Mouse (Mus musculus) CH12.LX (cell line): Measurements from ENCODE around the gene Runx2. TPM values are rescaled to one million over a fixed set of nuclear protein-coding genes. Genes with fewer than 3 reads are reported as not detected.

Experiments
- DNase-seq: peaks from one replicate; pipeline ENCODE4 v3.0.0-alpha.2; 2013; ENCODE audit errors: extremely low read depth
- H3K27ac ChIP-seq: 2 replicates; pipeline ENCODE4 v1.5.1; 2012; ENCODE audit warnings: low read depth, mild to moderate bottlenecking, control low read depth, moderate library complexity; ENCODE audit not compliant: insufficient read depth
- H3K27me3 ChIP-seq: replicated peaks from 2 replicates; pipeline ENCODE3; 2012; ENCODE audit warnings: inconsistent platforms
- H3K36me3 ChIP-seq, 2 experiments: replicated peaks in 1 of 2; 2 replicates each; pipeline versions ENCODE3 to v1.6.1; 2012; ENCODE audit warnings: inconsistent platforms in 1 of 2, low read length in 1 of 2, mild to moderate bottlenecking in 1 of 2, mixed read lengths in 1 of 2, moderate library complexity in 1 of 2; ENCODE audit not compliant: control insufficient read depth in 1 of 2, insufficient read depth in 1 of 2
- H3K4me1 ChIP-seq, 2 experiments: 2 replicates each; pipeline ENCODE4 v1.6.1; 2012; ENCODE audit warnings: inconsistent platforms in 1 of 2, moderate library complexity in 1 of 2; ENCODE audit not compliant: insufficient read depth in 2 of 2, control insufficient read depth in 1 of 2
- H3K4me2 ChIP-seq: 2 replicates; pipeline ENCODE4 v1.6.1; 2012; ENCODE audit warnings: low read depth, mild to moderate bottlenecking, control low read depth; ENCODE audit not compliant: poor library complexity, insufficient read depth, severe bottlenecking
- H3K4me3 ChIP-seq, 3 experiments: fragments of 150-350 bp in 1 of 3; sonication (generic) in 1 of 3; replicated peaks in 1 of 3; 2 replicates each; pipeline versions ENCODE3 to v1.5.1; 2011 to 2012; ENCODE audit warnings: low read depth in 2 of 3, low read length in 2 of 3, mild to moderate bottlenecking in 2 of 3, moderate library complexity in 2 of 3, control low read depth in 1 of 3, improper control_type of control experiment in 1 of 3, inconsistent platforms in 1 of 3, mixed read lengths in 1 of 3; ENCODE audit not compliant: poor library complexity in 1 of 3
- H3K79me2 ChIP-seq: replicated peaks from 2 replicates; pipeline ENCODE4 v1.6.1; 2012; ENCODE audit warnings: mild to moderate bottlenecking, moderate library complexity; ENCODE audit not compliant: control insufficient read depth, poor library complexity, insufficient read depth, severe bottlenecking; ENCODE audit errors: extremely low read depth
- H3K9ac ChIP-seq: 2 replicates; pipeline ENCODE4 v1.6.1; 2012; ENCODE audit warnings: low read depth, mild to moderate bottlenecking, control low read depth, moderate library complexity; ENCODE audit not compliant: insufficient read depth
- H3K9me3 ChIP-seq: replicated peaks from 2 replicates; pipeline ENCODE3; 2012; ENCODE audit warnings: low read length, inconsistent platforms, mixed read lengths
- CHD2 ChIP-seq: IDR thresholded peaks from 2 replicates; pipeline ENCODE4 v1.6.1; 2011; ENCODE audit warnings: low read length, improper control_type of control experiment
- CTCF ChIP-seq, 2 experiments: IDR thresholded peaks in 1 of 2; conservative IDR thresholded peaks in 1 of 2; 2 replicates each; pipeline ENCODE4 v1.5.1; 2011 to 2012; ENCODE audit warnings: low read depth in 2 of 2, low read length in 2 of 2, improper control_type of control experiment in 1 of 2, inconsistent platforms in 1 of 2, mild to moderate bottlenecking in 1 of 2, moderate library complexity in 1 of 2
- ELF1 ChIP-seq: IDR thresholded peaks from 2 replicates; pipeline ENCODE4 v1.6.1; 2014; ENCODE audit warnings: low read depth, mild to moderate bottlenecking, inconsistent platforms, low read length, improper control_type of control experiment
- EP300 ChIP-seq: IDR thresholded peaks from 2 replicates; pipeline ENCODE4 v1.6.1; 2011; ENCODE audit warnings: low read length, improper control_type of control experiment
- ETS1 ChIP-seq: conservative IDR thresholded peaks from 2 replicates; pipeline ENCODE4 v1.6.1; 2012; ENCODE audit warnings: low read depth, mild to moderate bottlenecking, inconsistent platforms, low read length, improper control_type of control experiment, moderate library complexity
- JUN ChIP-seq: IDR thresholded peaks from 2 replicates; pipeline ENCODE4 v1.6.1; 2011; ENCODE audit warnings: low read depth, mild to moderate bottlenecking, low read length, improper control_type of control experiment, moderate library complexity; ENCODE audit not compliant: insufficient read depth
- MAFK ChIP-seq: IDR thresholded peaks from 2 replicates; pipeline ENCODE4 v1.6.1; 2011; ENCODE audit warnings: low read length, improper control_type of control experiment; ENCODE audit not compliant: insufficient replicate concordance
- MXI1 ChIP-seq: IDR thresholded peaks from 2 replicates; pipeline ENCODE4 v1.6.1; 2011; ENCODE audit warnings: mild to moderate bottlenecking, low read depth, low read length, improper control_type of control experiment
- PAX5 ChIP-seq: IDR thresholded peaks from 2 replicates; pipeline ENCODE4 v1.6.1; 2012; ENCODE audit warnings: low read length, inconsistent platforms, mixed read lengths
- POLR2AphosphoS2 ChIP-seq: IDR thresholded peaks from 2 replicates; pipeline ENCODE4 v1.6.1; 2011; ENCODE audit warnings: low read depth, low read length, improper control_type of control experiment
- RAD21 ChIP-seq: IDR thresholded peaks from 2 replicates; pipeline ENCODE4 v1.6.1; 2011; ENCODE audit warnings: low read depth, mild to moderate bottlenecking, low read length, improper control_type of control experiment, moderate library complexity
- TCF12 ChIP-seq: IDR thresholded peaks from 2 replicates; pipeline ENCODE4 v1.6.1; 2014; ENCODE audit warnings: low read depth, mild to moderate bottlenecking, inconsistent platforms, low read length, improper control_type of control experiment
- ZC3H11A ChIP-seq: IDR thresholded peaks from 2 replicates; pipeline ENCODE4 v1.6.1; 2012; ENCODE audit warnings: low read depth, mild to moderate bottlenecking, inconsistent platforms, low read length, improper control_type of control experiment
- ZKSCAN1 ChIP-seq: IDR thresholded peaks from 2 replicates; pipeline ENCODE4 v1.6.1; 2012; ENCODE audit warnings: low read depth, inconsistent platforms, low read length, improper control_type of control experiment, borderline replicate concordance
- ZMIZ1 ChIP-seq: IDR thresholded peaks from 2 replicates; pipeline ENCODE4 v1.6.1; 2012; ENCODE audit warnings: low read depth, mild to moderate bottlenecking, inconsistent platforms, low read length, improper control_type of control experiment
- ZNF384 ChIP-seq: IDR thresholded peaks from 2 replicates; pipeline ENCODE4 v1.6.1; 2012; ENCODE audit warnings: low read depth, low read length, improper control_type of control experiment, inconsistent platforms
- dilution Hi-C: fragments of 300-500 bp; cut with MboI; formaldehyde crosslinking; loops from 2 replicates; pipeline ENCODE4 v1.14.3; 2020; ENCODE audit warnings: low sequenced_read_pairs; ENCODE audit not compliant: extremely low pct_unique_long_range_greater_than_20kb, extremely low pct_ligation_motif_present
- in situ Hi-C: fragments of 300-500 bp; cut with MboI; formaldehyde crosslinking; loops from 3 replicates; pipeline ENCODE4 v1.14.3; 2019; ENCODE audit warnings: low sequenced_read_pairs, low pct_ligation_motif_present, low pct_unique_long_range_greater_than_20kb, mixed read lengths
- polyA plus RNA-seq: library from polyadenylated mRNA; unstranded; fragments of >175 nt; gene quantifications from 2 replicates; pipeline ENCODE4 v1.2.1, GENCODE M21; 2012; ENCODE audit warnings: low read depth; ENCODE audit not compliant: insufficient read length
- total RNA-seq, 2 experiments: library from RNA; depleted of rRNA; stranded (reverse); fragments of 300-350 nt in 1 of 2; fragments of >200 nt in 1 of 2; gene quantifications; 2 replicates each; pipeline ENCODE4 v1.2.3; 2012 to 2014

The Runx2 gene
- total and polyA plus RNA-seq, 3 experiments, result 0.70 to 1.4 (median 1.1) TPM

DNA sequence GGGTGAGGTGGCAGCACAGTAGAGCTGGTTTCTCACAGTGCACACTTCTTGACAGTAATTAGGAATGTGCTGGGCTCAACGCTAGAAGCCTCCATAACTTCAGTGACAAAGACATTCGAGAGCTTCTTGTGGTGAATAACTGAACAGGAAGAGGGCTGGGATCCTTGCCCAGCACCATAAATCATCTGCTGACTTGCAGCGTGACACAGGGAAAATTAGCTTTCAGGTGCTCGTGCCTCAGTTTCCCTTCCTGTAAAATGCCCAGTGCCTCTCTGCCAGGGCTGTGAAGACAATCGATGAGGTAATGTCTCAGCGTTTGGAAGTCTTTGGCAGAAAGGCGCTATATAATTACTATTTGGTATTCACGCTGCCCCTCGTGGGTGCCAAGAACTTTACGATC is 108.1 kb downstream of the Runx2 start:
- in situ Hi-C loops (no loop called here), dilution Hi-C loops (no loop called here)
- TF ChIP-seq MXI1 (no peak), CHD2 (no peak), ZC3H11A (no peak), ZMIZ1 (no peak), ZKSCAN1 (no peak)
- Histone ChIP-seq H3K4me2 (no peak overlapping the region), H3K79me2 (no peaks in the 10 kb centered on the region), H3K4me3 (no peak overlapping the region), H3K27me3 (no peaks in the 10 kb centered on the region), H3K9me3 (no peaks in the 10 kb centered on the region), H3K4me1 (no peaks in the 10 kb centered on the region; a peak in 1 of 4 replicates), H3K27ac (no peak overlapping the region), H3K36me3 (no peaks in the 10 kb centered on the region), H3K9ac (no peak overlapping the region)
- no peak for DNase-seq

- no peaks in the 10 kb centered on the region for H3K79me2 ChIP-seq
- H3K9me3 ChIP-seq, result no peaks in the 10 kb centered on the region
- H3K36me3 ChIP-seq, result no peaks in the 10 kb centered on the region
- TF ChIP-seq ETS1, result no peak
- no peak for TF ChIP-seq POLR2AphosphoS2
- TF ChIP-seq JUN, result no peak
- no peak for DNase-seq
- H3K27ac ChIP-seq, result no peak overlapping the region
- H3K9ac ChIP-seq, result no peak overlapping the region
- no peak overlapping the region; the same call in 1 of the 2 replicates for H3K4me2 ChIP-seq
- no peaks in the 10 kb centered on the region; a peak in 1 of 4 replicates for H3K4me1 ChIP-seq
- H3K27me3 ChIP-seq, result no peaks in the 10 kb centered on the region
- no peak overlapping the region for H3K4me3 ChIP-seq
- in situ Hi-C loops (no loop called here), dilution Hi-C loops (no loop called here)
Measured at GRCm38 (mm10) chr17:44702506-44703298, 111.9 kb downstream of the Runx2 start.

GRCm38 (mm10) chr17:44701531-44701930 is 113.1 kb downstream of the Runx2 start:
- Histone ChIP-seq H3K9me3 (no peaks in the 10 kb centered on the region), H3K4me3 (no peak overlapping the region), H3K9ac (no peak overlapping the region), H3K27me3 (no peaks in the 10 kb centered on the region), H3K79me2 (no peaks in the 10 kb centered on the region), H3K4me1 (no peaks in the 10 kb centered on the region; a peak in 1 of 4 replicates)
- dilution Hi-C loops, result no loop called here
- TF ChIP-seq ZC3H11A (no peak), POLR2AphosphoS2 (no peak), TCF12 (no peak), EP300 (no peak), ZNF384 (no peak), CTCF (conservative IDR thresholded peaks at IDR 0.05 in 1 of 2, IDR thresholded peaks at IDR 0.05 in 1 of 2; ENCODE audit: low read depth in 2 of 2, low read length in 2 of 2) (no peak), ZKSCAN1 (no peak), RAD21 (no peak), ELF1 (no peak), PAX5 (no peak), MAFK (no peak)
- TF ChIP-seq, all 38 proteins: peak for 0
- in situ Hi-C loops, result no loop called here
- Histone ChIP-seq H3K27ac (no peak overlapping the region), H3K36me3 (no peaks in the 10 kb centered on the region), H3K4me2 (no peak overlapping the region)
- no peak for DNase-seq
